Mouse (Mus musculus): ENCODE data around the gene Krtap19-2. TPM values are rescaled to one million over a fixed set of nuclear protein-coding genes. Genes with fewer than 3 reads are reported as not detected.

Krtap19-2 gene
- polyA plus RNA-seq (2012; rRNA removed), result not detected in 2 replicates

DNA sequence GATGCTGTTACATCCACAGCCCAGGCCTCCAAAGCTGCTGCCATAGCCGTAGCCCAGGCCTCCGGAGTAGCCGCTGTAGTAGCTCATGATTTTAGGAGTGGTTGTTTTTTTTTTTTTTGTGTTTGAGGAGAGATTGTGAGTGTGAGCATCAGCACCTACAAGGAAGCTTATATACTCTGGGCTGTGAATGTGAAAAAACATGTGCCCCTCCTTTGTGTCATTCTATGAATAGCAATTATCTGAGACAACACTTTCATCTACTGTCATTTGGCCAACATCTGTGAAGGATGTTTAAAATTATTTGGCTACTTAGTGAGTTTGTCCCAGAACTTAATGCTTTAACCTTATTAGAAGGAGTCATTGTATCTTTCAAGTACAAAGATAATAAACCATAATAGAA lies at the start of gene Krtap19-2:
Gene Krtap19-2, minus strand, starts transcription at position 101 of the 400 bp plus-strand sequence.
- 95% methylated on average over 3 of the region's 3 CpGs for WGBS
- no peaks in the 10 kb centered on the region for H3K27me3 ChIP-seq (ENCODE audit: control insufficient read depth, insufficient read depth, low read length)
- no peaks in the 10 kb centered on the region for H3K36me3 ChIP-seq (ENCODE audit: control insufficient read depth, insufficient read depth, low read length)
- no peak within 1 kb of the TSS for H3K27ac ChIP-seq (ENCODE audit: insufficient read depth, low read depth, low read length)
- no peak for TF ChIP-seq CTCF (IDR thresholded peaks at IDR 0.05; ENCODE audit: extremely low read depth, insufficient read length, insufficient replicate concordance, low read depth, low read length)
- TF ChIP-seq POLR2A (IDR thresholded peaks at IDR 0.05; ENCODE audit: low read depth, low read length), result no peak
- H3K4me1 ChIP-seq (ENCODE audit: control insufficient read depth, insufficient read depth, insufficient read length, low read length), result no peaks in the 10 kb centered on the region
- no peak within 1 kb of the TSS for H3K4me3 ChIP-seq (ENCODE audit: low read depth, low read length)

DNA sequence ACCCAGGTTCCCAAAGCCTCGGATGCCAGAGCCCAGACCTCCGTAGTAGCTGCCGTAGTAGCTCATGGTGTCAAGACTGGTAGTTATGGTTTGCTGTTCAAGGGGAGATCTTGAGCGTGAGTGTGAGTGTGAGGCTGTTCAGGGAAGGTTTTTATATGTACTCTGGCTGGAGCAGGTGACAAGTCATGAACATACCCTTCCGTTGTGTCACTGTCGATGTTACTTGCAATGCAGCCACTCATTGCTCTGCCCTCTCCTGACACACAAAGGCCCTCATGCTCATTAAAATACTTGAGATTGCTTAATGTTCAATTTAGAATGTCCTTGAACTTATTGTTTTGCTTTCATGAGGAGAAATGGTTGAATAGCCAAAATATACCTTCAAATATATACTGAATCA lies 22.3 kb upstream of the Krtap19-2 start, which contains the start of gene Krtap19-5:
Gene Krtap19-5, minus strand, starts transcription at position 101 of the 400 bp plus-strand sequence.
- Histone ChIP-seq H3K27me3 (ENCODE audit: control insufficient read depth, insufficient read depth, low read length) (no peaks in the 10 kb centered on the region), H3K4me1 (ENCODE audit: control insufficient read depth, insufficient read depth, insufficient read length, low read length) (no peaks in the 10 kb centered on the region), H3K27ac (ENCODE audit: insufficient read depth, low read depth, low read length) (no peak within 1 kb of the TSS), H3K4me3 (ENCODE audit: low read depth, low read length) (no peak within 1 kb of the TSS), H3K36me3 (ENCODE audit: control insufficient read depth, insufficient read depth, low read length) (no peaks in the 10 kb centered on the region)
- WGBS, result 88% methylated on average over 6 of the region's 6 CpGs
- no peak for TF ChIP-seq POLR2A (IDR thresholded peaks at IDR 0.05; ENCODE audit: low read depth, low read length)
- TF ChIP-seq CTCF (IDR thresholded peaks at IDR 0.05; ENCODE audit: extremely low read depth, insufficient read length, insufficient replicate concordance, low read depth, low read length), result no peak

GRCm38 (mm10) chr16:88886870-88887269 lies 12.8 kb upstream of the Krtap19-2 start:
- no peak for TF ChIP-seq POLR2A (IDR thresholded peaks at IDR 0.05; ENCODE audit: low read depth, low read length)
- TF ChIP-seq CTCF (IDR thresholded peaks at IDR 0.05; ENCODE audit: extremely low read depth, insufficient read length, insufficient replicate concordance, low read depth, low read length), result no peak
- Histone ChIP-seq H3K4me1 (ENCODE audit: control insufficient read depth, insufficient read depth, insufficient read length, low read length) (no peaks in the 10 kb centered on the region), H3K27me3 (ENCODE audit: control insufficient read depth, insufficient read depth, low read length) (no peaks in the 10 kb centered on the region), H3K36me3 (ENCODE audit: control insufficient read depth, insufficient read depth, low read length) (no peaks in the 10 kb centered on the region), H3K4me3 (ENCODE audit: low read depth, low read length) (no peak overlapping the region), H3K27ac (ENCODE audit: insufficient read depth, low read depth, low read length) (no peak overlapping the region)
- 81% methylated on average over 6 of the region's 6 CpGs for WGBS

- H3K4me3 ChIP-seq (ENCODE audit: low read depth, low read length), result no peak within 1 kb of the TSS
- H3K4me1 ChIP-seq (ENCODE audit: control insufficient read depth, insufficient read depth, insufficient read length, low read length), result no peaks in the 10 kb centered on the region
- no peaks in the 10 kb centered on the region for H3K36me3 ChIP-seq (ENCODE audit: control insufficient read depth, insufficient read depth, low read length)
- no peak within 1 kb of the TSS for H3K27ac ChIP-seq (ENCODE audit: insufficient read depth, low read depth, low read length)
- H3K27me3 ChIP-seq (ENCODE audit: control insufficient read depth, insufficient read depth, low read length), result no peaks in the 10 kb centered on the region
- 85% methylated on average over 5 of the region's 5 CpGs for WGBS
- TF ChIP-seq POLR2A (IDR thresholded peaks at IDR 0.05; ENCODE audit: low read depth, low read length), result no peak
These were observed 10.9 kb upstream of the Krtap19-2 start, which contains the start of gene Krtap19-4 for GRCm38 (mm10) chr16:88884989-88885388. Gene Krtap19-4, minus strand, starts transcription at chr16:88885089.

DNA sequence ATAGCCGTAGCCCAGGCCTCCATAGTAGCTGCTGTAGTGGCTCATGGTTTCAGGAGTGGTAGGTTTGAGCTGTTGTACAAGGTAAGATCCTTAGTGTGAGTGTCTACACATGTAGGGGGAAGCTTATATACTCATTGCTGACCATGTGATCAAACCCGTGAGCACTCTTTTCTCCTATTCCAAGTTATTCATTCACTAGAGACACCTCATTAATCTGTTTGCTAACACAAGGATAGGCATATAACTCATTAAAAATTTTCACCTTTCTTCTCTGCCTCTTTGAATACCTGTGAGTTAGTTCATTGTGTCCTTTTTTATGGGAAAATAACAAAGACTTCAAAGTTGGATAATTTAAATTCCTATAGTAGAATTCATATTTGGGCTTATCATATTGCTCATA lies 3.9 kb upstream of the Krtap19-2 start, which contains the start of gene Krtap19-3:
Gene Krtap19-3, minus strand, starts transcription at position 101 of the 400 bp plus-strand sequence.
- no peaks in the 10 kb centered on the region for H3K27me3 ChIP-seq (ENCODE audit: control insufficient read depth, insufficient read depth, low read length)
- WGBS, result 61% methylated on average over 2 of the region's 2 CpGs
- no peaks in the 10 kb centered on the region for H3K36me3 ChIP-seq (ENCODE audit: control insufficient read depth, insufficient read depth, low read length)
- H3K4me3 ChIP-seq (ENCODE audit: low read depth, low read length), result no peak within 1 kb of the TSS
- H3K4me1 ChIP-seq (ENCODE audit: control insufficient read depth, insufficient read depth, insufficient read length, low read length), result no peaks in the 10 kb centered on the region
- no peak within 1 kb of the TSS for H3K27ac ChIP-seq (ENCODE audit: insufficient read depth, low read depth, low read length)
- TF ChIP-seq CTCF (IDR thresholded peaks at IDR 0.05; ENCODE audit: extremely low read depth, insufficient read length, insufficient replicate concordance, low read depth, low read length), result no peak
- no peak for TF ChIP-seq POLR2A (IDR thresholded peaks at IDR 0.05; ENCODE audit: low read depth, low read length)

GRCm38 (mm10) chr16:88869311-88869710 lies 4.8 kb downstream of the Krtap19-2 start, which contains the start of gene Krtap19-1:
Gene Krtap19-1, minus strand, starts transcription at chr16:88869411.
- Histone ChIP-seq H3K4me1 (ENCODE audit: control insufficient read depth, insufficient read depth, insufficient read length, low read length) (no peaks in the 10 kb centered on the region), H3K36me3 (ENCODE audit: control insufficient read depth, insufficient read depth, low read length) (no peaks in the 10 kb centered on the region), H3K27ac (ENCODE audit: insufficient read depth, low read depth, low read length) (no peak within 1 kb of the TSS), H3K27me3 (ENCODE audit: control insufficient read depth, insufficient read depth, low read length) (no peaks in the 10 kb centered on the region), H3K4me3 (ENCODE audit: low read depth, low read length) (no peak within 1 kb of the TSS)
- TF ChIP-seq CTCF (IDR thresholded peaks at IDR 0.05; ENCODE audit: extremely low read depth, insufficient read length, insufficient replicate concordance, low read depth, low read length) (no peak), POLR2A (IDR thresholded peaks at IDR 0.05; ENCODE audit: low read depth, low read length) (no peak)
- 81% methylated on average over 6 of the region's 6 CpGs for WGBS

DNA sequence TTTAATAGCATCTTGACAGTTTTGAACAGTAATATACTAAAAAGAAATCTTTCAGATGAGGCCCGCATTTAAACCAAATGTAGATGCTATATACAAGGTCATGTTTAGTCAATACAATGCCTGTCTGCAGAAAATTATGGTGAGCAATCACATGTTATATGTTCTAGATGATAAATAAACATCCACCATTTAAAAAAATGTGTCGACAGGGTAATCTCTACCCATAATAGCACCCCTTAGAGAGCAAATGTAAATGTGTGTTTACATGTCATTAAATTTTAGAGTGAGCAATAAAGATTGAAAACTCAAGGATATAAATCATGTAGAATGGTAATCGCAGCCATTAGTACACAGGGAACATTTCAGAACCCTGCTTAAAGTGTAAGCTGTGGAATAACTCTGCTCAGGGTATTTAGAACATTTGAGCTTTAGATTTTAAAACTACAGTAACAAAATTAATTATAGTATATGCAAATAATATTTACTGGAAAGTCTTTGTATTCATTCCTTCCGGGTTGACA lies 9.1 kb downstream of the Krtap19-2 start:
- Histone ChIP-seq H3K27me3 (ENCODE audit: control insufficient read depth, insufficient read depth, low read length) (no peaks in the 10 kb centered on the region), H3K4me3 (ENCODE audit: low read depth, low read length) (no peak overlapping the region), H3K4me1 (ENCODE audit: control insufficient read depth, insufficient read depth, insufficient read length, low read length) (no peaks in the 10 kb centered on the region), H3K36me3 (ENCODE audit: control insufficient read depth, insufficient read depth, low read length) (no peaks in the 10 kb centered on the region), H3K27ac (ENCODE audit: insufficient read depth, low read depth, low read length) (no peak overlapping the region)
- TF ChIP-seq POLR2A (IDR thresholded peaks at IDR 0.05; ENCODE audit: low read depth, low read length), result no peak
- TF ChIP-seq CTCF (IDR thresholded peaks at IDR 0.05; ENCODE audit: extremely low read depth, insufficient read length, insufficient replicate concordance, low read depth, low read length), result no peak
- 75% methylated on average over 4 of the region's 4 CpGs for WGBS
